Mouse (Mus musculus): ENCODE measurements at regions not wholly inside any gene's neighbourhood (a gene's known extent, or its start where the extent isn't known, plus 50 kb on each side); places are given as distances from the start of the nearest gene placed in this dataset.

- H3K36me3 ChIP-seq (ENCODE audit: control insufficient read depth, insufficient read depth, low read length) = no peaks in the 10 kb centered on the region
- H3K27ac ChIP-seq (ENCODE audit: low read depth, low read length) = no peak overlapping the region
- peaks cover 2% of the 10 kb centered on the region for H3K4me1 ChIP-seq (ENCODE audit: control insufficient read depth, insufficient read depth, low read depth, low read length)
- H3K4me3 ChIP-seq (ENCODE audit: low read length) = no peak overlapping the region
- no peaks in the 10 kb centered on the region for H3K27me3 ChIP-seq (replicated peaks; ENCODE audit: control insufficient read depth, insufficient read depth, low read length)
- H3K9me3 ChIP-seq (ENCODE audit: control insufficient read depth, low read length) = no peaks in the 10 kb centered on the region
- no peak overlapping the region for H3K9ac ChIP-seq (ENCODE audit: low read depth, low read length)
- ATAC-seq = no peak
- H3K4me2 ChIP-seq (ENCODE audit: low read length) = no peak overlapping the region
- 100% methylated on average over 1 of the region's 1 CpGs for WGBS
Observed at GRCm38 (mm10) chr17:51459119-51459518, 280.0 kb upstream of the Tbc1d5 start.

- H3K9ac ChIP-seq (ENCODE audit: low read depth, low read length) = no peak overlapping the region
- no peaks in the 10 kb centered on the region for H3K27me3 ChIP-seq (replicated peaks; ENCODE audit: control insufficient read depth, insufficient read depth, low read length)
- no peak for ATAC-seq
- no peaks in the 10 kb centered on the region for H3K4me1 ChIP-seq (ENCODE audit: control insufficient read depth, insufficient read depth, low read depth, low read length)
- 91% methylated on average over 6 of the region's 6 CpGs for WGBS
- no peak overlapping the region for H3K27ac ChIP-seq (ENCODE audit: low read depth, low read length)
- H3K36me3 ChIP-seq (ENCODE audit: control insufficient read depth, insufficient read depth, low read length) = no peaks in the 10 kb centered on the region
- no peak overlapping the region for H3K4me2 ChIP-seq (ENCODE audit: low read length)
- H3K9me3 ChIP-seq (ENCODE audit: control insufficient read depth, low read length) = no peaks in the 10 kb centered on the region
- no peak overlapping the region for H3K4me3 ChIP-seq (ENCODE audit: low read length)
Observed at GRCm38 (mm10) chr17:51415746-51416145, 236.6 kb upstream of the Tbc1d5 start.

- Histone ChIP-seq H3K27ac (ENCODE audit: low read depth, low read length) (no peak overlapping the region), H3K27me3 (replicated peaks; ENCODE audit: control insufficient read depth, insufficient read depth, low read length) (no peaks in the 10 kb centered on the region), H3K4me2 (ENCODE audit: low read length) (no peak overlapping the region), H3K4me3 (ENCODE audit: low read length) (no peak overlapping the region), H3K9me3 (ENCODE audit: control insufficient read depth, low read length) (no peaks in the 10 kb centered on the region), H3K36me3 (ENCODE audit: control insufficient read depth, insufficient read depth, low read length) (no peaks in the 10 kb centered on the region), H3K9ac (ENCODE audit: low read depth, low read length) (no peak overlapping the region), H3K4me1 (ENCODE audit: control insufficient read depth, insufficient read depth, low read depth, low read length) (no peaks in the 10 kb centered on the region)
- WGBS = 88% methylated on average over 4 of the region's 4 CpGs
- ATAC-seq = no peak
Observed at GRCm38 (mm10) chr17:51414304-51414703, 235.2 kb upstream of the Tbc1d5 start.

GRCm38 (mm10) chr17:51413741-51414140 lies 234.6 kb upstream of the Tbc1d5 start:
- Histone ChIP-seq H3K4me2 (ENCODE audit: low read length) (no peak overlapping the region), H3K36me3 (ENCODE audit: control insufficient read depth, insufficient read depth, low read length) (no peaks in the 10 kb centered on the region), H3K27me3 (replicated peaks; ENCODE audit: control insufficient read depth, insufficient read depth, low read length) (no peaks in the 10 kb centered on the region), H3K9me3 (ENCODE audit: control insufficient read depth, low read length) (no peaks in the 10 kb centered on the region), H3K4me1 (ENCODE audit: control insufficient read depth, insufficient read depth, low read depth, low read length) (no peaks in the 10 kb centered on the region), H3K4me3 (ENCODE audit: low read length) (no peak overlapping the region), H3K9ac (ENCODE audit: low read depth, low read length) (no peak overlapping the region), H3K27ac (ENCODE audit: low read depth, low read length) (no peak overlapping the region)
- ATAC-seq = no peak

- H3K4me1 ChIP-seq (ENCODE audit: control insufficient read depth, insufficient read depth, low read depth, low read length) = no peaks in the 10 kb centered on the region
- no peaks in the 10 kb centered on the region for H3K27me3 ChIP-seq (replicated peaks; ENCODE audit: control insufficient read depth, insufficient read depth, low read length)
- H3K36me3 ChIP-seq (ENCODE audit: control insufficient read depth, insufficient read depth, low read length) = no peaks in the 10 kb centered on the region
- no peak for ATAC-seq
- WGBS = 82% methylated on average over 12 of the region's 12 CpGs
- H3K4me3 ChIP-seq (ENCODE audit: low read length) = no peak overlapping the region
- H3K4me2 ChIP-seq (ENCODE audit: low read length) = no peak overlapping the region
- no peak overlapping the region for H3K9ac ChIP-seq (ENCODE audit: low read depth, low read length)
- H3K9me3 ChIP-seq (ENCODE audit: control insufficient read depth, low read length) = no peaks in the 10 kb centered on the region
- H3K27ac ChIP-seq (ENCODE audit: low read depth, low read length) = no peak overlapping the region
Observed at GRCm38 (mm10) chr17:51411545-51412094, 232.5 kb upstream of the Tbc1d5 start.

- no peaks in the 10 kb centered on the region for H3K36me3 ChIP-seq (ENCODE audit: control insufficient read depth, insufficient read depth, low read length)
- H3K4me2 ChIP-seq (ENCODE audit: low read length) = no peak overlapping the region
- H3K9me3 ChIP-seq (ENCODE audit: control insufficient read depth, low read length) = no peaks in the 10 kb centered on the region
- H3K9ac ChIP-seq (ENCODE audit: low read depth, low read length) = no peak overlapping the region
- no peak for ATAC-seq
- no peaks in the 10 kb centered on the region for H3K4me1 ChIP-seq (ENCODE audit: control insufficient read depth, insufficient read depth, low read depth, low read length)
- WGBS = 64% methylated on average over 5 of the region's 5 CpGs
- H3K27me3 ChIP-seq (replicated peaks; ENCODE audit: control insufficient read depth, insufficient read depth, low read length) = no peaks in the 10 kb centered on the region
- H3K27ac ChIP-seq (ENCODE audit: low read depth, low read length) = no peak overlapping the region
- no peak overlapping the region for H3K4me3 ChIP-seq (ENCODE audit: low read length)
Observed at GRCm38 (mm10) chr17:51408894-51409293, 229.7 kb upstream of the Tbc1d5 start.

GRCm38 (mm10) chr17:51408367-51408766 lies 229.2 kb upstream of the Tbc1d5 start:
- Histone ChIP-seq H3K9ac (ENCODE audit: low read depth, low read length) (no peak overlapping the region), H3K4me2 (ENCODE audit: low read length) (no peak overlapping the region), H3K4me3 (ENCODE audit: low read length) (no peak overlapping the region), H3K9me3 (ENCODE audit: control insufficient read depth, low read length) (no peaks in the 10 kb centered on the region), H3K4me1 (ENCODE audit: control insufficient read depth, insufficient read depth, low read depth, low read length) (no peaks in the 10 kb centered on the region), H3K27me3 (replicated peaks; ENCODE audit: control insufficient read depth, insufficient read depth, low read length) (no peaks in the 10 kb centered on the region), H3K27ac (ENCODE audit: low read depth, low read length) (no peak overlapping the region), H3K36me3 (ENCODE audit: control insufficient read depth, insufficient read depth, low read length) (no peaks in the 10 kb centered on the region)
- WGBS = 71% methylated on average over 3 of the region's 3 CpGs
- no peak for ATAC-seq

- Histone ChIP-seq H3K36me3 (ENCODE audit: control insufficient read depth, insufficient read depth, low read length) (no peaks in the 10 kb centered on the region), H3K9ac (ENCODE audit: low read depth, low read length) (no peak overlapping the region), H3K4me1 (ENCODE audit: control insufficient read depth, insufficient read depth, low read depth, low read length) (no peaks in the 10 kb centered on the region), H3K4me2 (ENCODE audit: low read length) (no peak overlapping the region), H3K4me3 (ENCODE audit: low read length) (no peak overlapping the region), H3K27me3 (replicated peaks; ENCODE audit: control insufficient read depth, insufficient read depth, low read length) (no peaks in the 10 kb centered on the region), H3K27ac (ENCODE audit: low read depth, low read length) (no peak overlapping the region), H3K9me3 (ENCODE audit: control insufficient read depth, low read length) (no peaks in the 10 kb centered on the region)
- WGBS = 91% methylated on average over 4 of the region's 4 CpGs
- ATAC-seq = no peak
Observed at GRCm38 (mm10) chr17:51407046-51407445, 227.9 kb upstream of the Tbc1d5 start.

- Histone ChIP-seq H3K4me2 (ENCODE audit: low read length) (no peak overlapping the region), H3K9me3 (ENCODE audit: control insufficient read depth, low read length) (no peaks in the 10 kb centered on the region), H3K27me3 (replicated peaks; ENCODE audit: control insufficient read depth, insufficient read depth, low read length) (no peaks in the 10 kb centered on the region), H3K4me1 (ENCODE audit: control insufficient read depth, insufficient read depth, low read depth, low read length) (no peaks in the 10 kb centered on the region), H3K27ac (ENCODE audit: low read depth, low read length) (no peak overlapping the region), H3K9ac (ENCODE audit: low read depth, low read length) (no peak overlapping the region), H3K4me3 (ENCODE audit: low read length) (no peak overlapping the region), H3K36me3 (ENCODE audit: control insufficient read depth, insufficient read depth, low read length) (no peaks in the 10 kb centered on the region)
- ATAC-seq = no peak
- whole genome bisulfite sequencing = 84% methylated on average over 3 of the region's 3 CpGs
Observed at GRCm38 (mm10) chr17:51405059-51405458, 225.9 kb upstream of the Tbc1d5 start.

GRCm38 (mm10) chr17:51397973-51398372 lies 218.8 kb upstream of the Tbc1d5 start:
- Histone ChIP-seq H3K9ac (ENCODE audit: low read depth, low read length) (no peak overlapping the region), H3K4me3 (ENCODE audit: low read length) (no peak overlapping the region), H3K9me3 (ENCODE audit: control insufficient read depth, low read length) (no peaks in the 10 kb centered on the region), H3K4me1 (ENCODE audit: control insufficient read depth, insufficient read depth, low read depth, low read length) (no peaks in the 10 kb centered on the region; the same call in 1 of the 2 replicates), H3K27me3 (replicated peaks; ENCODE audit: control insufficient read depth, insufficient read depth, low read length) (no peaks in the 10 kb centered on the region), H3K36me3 (ENCODE audit: control insufficient read depth, insufficient read depth, low read length) (no peaks in the 10 kb centered on the region), H3K27ac (ENCODE audit: low read depth, low read length) (no peak overlapping the region), H3K4me2 (ENCODE audit: low read length) (no peak overlapping the region)
- 84% methylated on average over 7 of the region's 7 CpGs for WGBS
- ATAC-seq = no peak

All from hindbrain, embryonic 16.5 days (tissue).